Mouse (Mus musculus) embryonic facial prominence, embryonic 14.5 days (tissue): ENCODE measurements at regions not wholly inside any gene's neighbourhood (a gene's known extent, or its start where the extent isn't known, plus 50 kb on each side); places are given as distances from the start of the nearest gene placed in this dataset.

Source experiments
- ATAC-seq: fragments of 200-750 bp; cut with Nextera tagmentation; 2 replicates; pipeline ENCODE4 v1.8.0; 2017; ENCODE audit warnings: low read depth, moderate number of reproducible peaks, moderate TSS enrichment
- DNase-seq: peaks from one replicate; pipeline ENCODE4 v3.0.0-alpha.2; 2015; ENCODE audit warnings: low spot score
- H3K27ac ChIP-seq: fragments of 300-500 bp; sonication (generic); replicated peaks from 2 replicates; pipeline ENCODE4 v1.5.1; 2014; ENCODE audit warnings: low read depth, mild to moderate bottlenecking, low read length, moderate library complexity
- H3K27me3 ChIP-seq: fragments of 300-500 bp; sonication (generic); replicated peaks from 2 replicates; pipeline ENCODE4 v1.6.1; 2014; ENCODE audit warnings: low read length; ENCODE audit not compliant: control insufficient read depth, insufficient read depth
- H3K36me3 ChIP-seq: fragments of 300-500 bp; sonication (generic); 2 replicates; pipeline ENCODE4 v1.6.1; 2014; ENCODE audit warnings: low read length, mixed read lengths; ENCODE audit not compliant: control insufficient read depth, insufficient read depth
- H3K4me1 ChIP-seq: fragments of 300-500 bp; sonication (generic); 2 replicates; pipeline ENCODE4 v1.6.1; 2014; ENCODE audit warnings: antibody characterized with exemption, low read length; ENCODE audit not compliant: control insufficient read depth, insufficient read depth
- H3K4me2 ChIP-seq: fragments of 300-500 bp; sonication (generic); 2 replicates; pipeline ENCODE4 v1.6.1; 2014; ENCODE audit warnings: low read depth, mild to moderate bottlenecking, low read length, moderate library complexity, mixed read lengths
- H3K4me3 ChIP-seq: fragments of 300-500 bp; sonication (generic); 2 replicates; pipeline ENCODE4 v1.5.1; 2014; ENCODE audit warnings: low read depth, mild to moderate bottlenecking, low read length
- H3K9ac ChIP-seq: fragments of 300-500 bp; sonication (generic); 2 replicates; pipeline ENCODE4 v1.6.1; 2014; ENCODE audit warnings: low read depth, mild to moderate bottlenecking, low read length, moderate library complexity, mixed read lengths
- H3K9me3 ChIP-seq: fragments of 300-500 bp; sonication (generic); 2 replicates; pipeline ENCODE4 v1.6.1; 2016; ENCODE audit warnings: low read length; ENCODE audit not compliant: control insufficient read depth
- WGBS: fragments of 180-500 bp; shearing (Covaris S2); extraction: QIAGEN DNeasy Blood & Tissue Kit; methylation state at CpG from one replicate; pipeline ENCODE4 v1.1.7; 2014; 5-methylcytosine and 5-hydroxymethylcytosine counted together

DNA sequence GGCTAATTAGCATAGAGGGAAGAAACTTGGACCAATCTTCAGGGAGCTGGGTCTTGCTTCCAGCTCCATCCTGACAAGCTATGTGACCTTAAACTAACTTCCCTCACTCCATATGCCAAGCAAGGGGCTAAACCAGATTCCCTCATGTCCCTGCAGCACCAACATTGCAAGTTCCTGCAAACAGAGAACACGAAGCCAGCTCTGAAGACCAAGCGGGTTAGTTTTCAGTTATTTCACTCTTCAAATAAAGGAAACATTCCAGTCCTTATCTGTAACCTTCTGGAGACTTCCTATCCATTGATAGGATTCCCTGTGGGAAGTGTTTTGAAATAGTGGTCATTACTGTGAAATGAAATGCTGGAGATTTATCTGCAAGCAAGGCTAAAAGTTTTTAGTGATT lies 64.4 kb upstream of the Tspan2 start:
- Histone ChIP-seq H3K4me2 (no peak overlapping the region), H3K27me3 (no peaks in the 10 kb centered on the region), H3K9ac (no peak overlapping the region), H3K9me3 (no peaks in the 10 kb centered on the region), H3K4me3 (no peak overlapping the region), H3K4me1 (peaks cover 3% of the 10 kb centered on the region), H3K36me3 (no peaks in the 10 kb centered on the region), H3K27ac (no peak overlapping the region)
- ATAC-seq (no peak), DNase-seq (no peak)
- WGBS: 51% methylated on average over 2 of the region's 2 CpGs

DNA sequence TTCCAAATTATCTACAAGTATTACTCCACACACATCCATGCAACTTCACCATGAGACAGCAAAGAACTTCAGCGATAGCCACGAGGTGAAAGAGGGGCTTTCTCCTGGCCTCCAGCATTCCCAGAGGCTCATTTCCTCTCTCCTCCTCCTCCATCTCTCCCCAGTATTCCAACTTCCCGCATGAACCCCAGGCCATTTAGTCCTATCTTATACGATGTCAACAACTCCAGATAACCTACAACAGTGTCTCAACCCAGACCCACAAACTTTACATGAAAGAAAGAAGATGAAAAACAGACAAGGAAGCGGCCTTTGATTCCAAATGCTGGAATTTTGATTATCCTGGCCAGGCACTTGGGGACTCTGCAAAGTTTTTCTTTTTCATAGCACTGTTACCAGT lies 63.8 kb upstream of the Tspan2 start:
- Histone ChIP-seq H3K27ac (no peak overlapping the region), H3K4me3 (no peak overlapping the region), H3K9me3 (no peaks in the 10 kb centered on the region), H3K4me2 (no peak overlapping the region), H3K9ac (no peak overlapping the region), H3K4me1 (peaks cover 3% of the 10 kb centered on the region), H3K27me3 (no peaks in the 10 kb centered on the region), H3K36me3 (no peaks in the 10 kb centered on the region)
- WGBS: 56% methylated on average over 5 of the region's 5 CpGs
- ATAC-seq (no peak), DNase-seq (no peak)

DNA sequence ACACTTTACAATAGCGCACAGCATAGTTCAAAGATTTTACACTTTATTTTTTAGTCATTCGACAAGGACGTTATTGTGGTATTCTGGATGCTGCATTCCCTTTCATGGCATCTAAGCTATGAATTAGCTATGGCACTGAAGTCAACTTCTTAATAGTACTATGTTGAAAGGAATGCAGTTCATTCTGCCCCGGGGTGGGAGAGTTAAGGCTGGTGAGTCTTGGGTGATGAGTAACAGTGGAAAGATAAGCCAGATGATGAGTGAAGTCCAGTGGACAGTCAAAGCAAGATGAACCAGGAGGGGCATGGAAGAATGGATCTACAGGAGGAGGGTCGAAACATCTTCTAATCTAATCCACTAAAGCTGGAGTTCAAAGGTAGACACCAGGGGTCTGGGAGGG lies 63.4 kb upstream of the Tspan2 start:
- no peak for ATAC-seq
- no peak overlapping the region for H3K27ac ChIP-seq
- H3K9me3 ChIP-seq: no peaks in the 10 kb centered on the region
- peaks cover 3% of the 10 kb centered on the region for H3K4me1 ChIP-seq
- DNase-seq: no peak
- no peaks in the 10 kb centered on the region for H3K27me3 ChIP-seq
- H3K4me3 ChIP-seq: no peak overlapping the region
- WGBS: 67% methylated on average over 5 of the region's 5 CpGs
- no peaks in the 10 kb centered on the region for H3K36me3 ChIP-seq
- no peak overlapping the region for H3K4me2 ChIP-seq
- no peak overlapping the region for H3K9ac ChIP-seq

DNA sequence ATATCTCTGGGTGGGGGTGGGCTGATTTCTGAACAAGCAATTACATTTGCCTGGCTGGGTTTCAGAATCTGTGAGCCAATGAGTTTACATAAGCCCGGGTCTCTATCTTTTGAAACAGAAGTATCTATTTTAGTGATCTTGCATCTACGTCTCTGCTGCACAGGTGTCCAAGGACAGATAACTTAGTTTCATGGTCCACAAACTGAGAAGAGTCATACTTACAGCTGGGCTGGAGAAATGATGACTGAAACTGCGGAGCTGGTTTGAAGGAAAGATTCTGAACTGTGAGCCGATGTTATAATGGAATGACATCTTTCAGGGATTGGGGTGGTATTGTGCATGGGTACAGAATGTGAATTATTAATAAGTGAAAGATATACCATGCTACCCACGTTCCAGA lies 60.8 kb upstream of the Tspan2 start:
- Histone ChIP-seq H3K36me3 (no peaks in the 10 kb centered on the region), H3K4me1 (peaks cover 9% of the 10 kb centered on the region), H3K27ac (no peak overlapping the region), H3K9me3 (no peaks in the 10 kb centered on the region), H3K4me3 (no peak overlapping the region), H3K27me3 (no peaks in the 10 kb centered on the region), H3K4me2 (no peak overlapping the region), H3K9ac (no peak overlapping the region)
- DNase-seq: no peak
- ATAC-seq: no peak
- 73% methylated on average over 5 of the region's 5 CpGs for WGBS

DNA sequence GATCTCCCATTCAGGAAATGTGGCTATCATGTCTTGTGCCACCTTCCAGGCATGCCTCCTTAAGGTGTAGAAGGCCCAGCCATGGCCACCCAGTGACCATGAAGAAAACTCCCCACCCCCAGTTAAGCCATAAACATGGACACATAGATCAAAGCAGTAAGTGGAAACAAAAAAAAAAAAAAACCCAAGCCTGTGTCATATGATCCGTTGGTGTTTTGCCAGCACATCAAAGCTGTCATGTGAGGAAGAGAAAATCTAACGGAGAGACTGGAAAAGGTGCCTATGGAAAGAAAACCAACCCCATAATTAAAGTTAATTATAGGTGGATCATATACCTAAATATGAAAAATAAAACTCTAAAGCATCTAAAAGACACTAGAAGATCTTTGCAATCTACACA lies 60.3 kb upstream of the Tspan2 start:
- no peak overlapping the region for H3K27ac ChIP-seq
- H3K27me3 ChIP-seq: no peaks in the 10 kb centered on the region
- 22% methylated on average over 2 of the region's 2 CpGs for WGBS
- H3K9ac ChIP-seq: no peak overlapping the region
- ATAC-seq (no peak), DNase-seq (peak; percentile 48)
- H3K4me2 ChIP-seq: no peak overlapping the region
- H3K4me3 ChIP-seq: no peak overlapping the region
- no peaks in the 10 kb centered on the region for H3K36me3 ChIP-seq
- H3K4me1 ChIP-seq: peaks cover 9% of the 10 kb centered on the region
- no peaks in the 10 kb centered on the region for H3K9me3 ChIP-seq

DNA sequence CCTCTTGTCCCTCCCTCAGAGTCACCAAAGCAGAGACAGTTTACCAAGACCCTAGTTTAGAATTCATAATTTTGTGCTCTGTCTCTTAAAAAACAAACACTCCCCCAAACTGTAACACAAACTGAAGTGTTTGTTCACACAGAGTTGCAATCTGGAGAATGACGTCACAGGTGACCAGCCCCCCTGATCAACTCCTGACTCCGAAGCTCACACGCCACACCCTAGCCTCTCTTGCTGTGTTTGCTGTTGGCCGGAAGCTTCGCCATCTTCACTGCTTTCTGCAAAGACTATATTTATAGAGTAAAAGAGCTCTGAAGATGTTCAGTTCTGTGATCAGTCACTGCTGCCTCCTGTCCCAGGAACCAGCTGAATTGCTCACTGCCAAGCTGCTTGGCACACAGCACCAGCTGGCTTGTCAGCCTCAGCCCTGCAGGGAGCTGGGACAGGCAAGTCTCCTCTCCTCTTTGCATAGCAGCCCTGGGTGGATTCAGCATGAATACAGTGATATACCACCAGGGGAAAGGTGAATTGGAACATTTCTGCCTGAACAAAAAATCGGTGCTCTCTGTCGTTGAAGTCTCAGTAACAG lies 57.3 kb upstream of the Tspan2 start:
- Histone ChIP-seq H3K4me1 (peaks cover 6% of the 10 kb centered on the region), H3K27me3 (no peaks in the 10 kb centered on the region), H3K4me3 (no peak overlapping the region), H3K27ac (no peak overlapping the region), H3K9me3 (no peaks in the 10 kb centered on the region), H3K36me3 (no peaks in the 10 kb centered on the region), H3K9ac (no peak overlapping the region), H3K4me2 (no peak overlapping the region)
- 74% methylated on average over 7 of the region's 7 CpGs for WGBS
- no peak for DNase-seq
- ATAC-seq: no peak

DNA sequence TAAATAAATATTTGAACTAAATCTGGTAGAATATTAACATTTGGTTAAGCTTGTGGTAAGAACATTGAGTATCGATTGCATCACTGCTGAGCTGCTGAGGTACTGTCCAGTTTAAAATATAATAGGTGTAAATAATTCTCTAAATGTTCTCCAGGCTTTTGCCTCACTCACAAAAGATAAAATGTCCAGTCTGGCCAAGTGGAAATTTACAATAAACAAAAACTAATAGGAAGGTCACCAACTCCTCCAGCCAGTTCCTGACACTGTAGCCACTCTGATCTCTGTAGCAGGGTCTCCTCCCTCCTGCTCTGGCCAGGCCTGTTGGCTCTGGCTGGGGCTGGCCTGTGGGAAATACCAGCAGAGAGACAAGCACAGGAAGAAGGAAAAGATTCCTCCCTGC lies 55.8 kb upstream of the Tspan2 start:
- H3K4me3 ChIP-seq: no peak overlapping the region
- 82% methylated on average over 1 of the region's 1 CpGs for WGBS
- H3K36me3 ChIP-seq: no peaks in the 10 kb centered on the region
- H3K4me1 ChIP-seq: peaks cover 9% of the 10 kb centered on the region
- no peak for ATAC-seq
- H3K9ac ChIP-seq: no peak overlapping the region
- no peaks in the 10 kb centered on the region for H3K9me3 ChIP-seq
- H3K27me3 ChIP-seq: no peaks in the 10 kb centered on the region
- no peak overlapping the region for H3K27ac ChIP-seq
- no peak for DNase-seq
- H3K4me2 ChIP-seq: no peak overlapping the region

DNA sequence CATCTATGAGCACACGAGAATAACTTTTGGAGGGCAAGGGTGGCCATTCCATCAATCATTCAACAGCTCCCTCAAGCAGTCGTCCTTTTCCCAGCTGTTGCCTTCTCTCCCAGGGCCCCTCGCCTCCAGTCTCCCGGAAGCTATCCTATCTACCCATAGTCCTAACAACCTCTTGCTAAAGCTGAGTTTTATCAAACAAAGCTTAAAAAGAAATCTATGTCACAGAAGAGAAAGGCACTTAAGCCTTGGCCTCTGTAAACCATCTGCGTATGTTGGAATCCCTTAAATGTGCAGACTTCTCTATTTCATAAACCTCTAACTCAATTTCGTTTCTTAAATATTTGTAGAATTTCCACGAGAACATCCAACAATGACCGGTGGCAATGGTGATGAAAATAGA lies 51.9 kb upstream of the Tspan2 start:
- Histone ChIP-seq H3K9ac (no peak overlapping the region), H3K36me3 (no peaks in the 10 kb centered on the region), H3K4me2 (no peak overlapping the region), H3K4me3 (no peak overlapping the region), H3K27me3 (no peaks in the 10 kb centered on the region), H3K9me3 (no peaks in the 10 kb centered on the region), H3K27ac (no peak overlapping the region), H3K4me1 (peaks cover 8% of the 10 kb centered on the region)
- WGBS: 62% methylated on average over 8 of the region's 8 CpGs
- DNase-seq: no peak
- ATAC-seq: no peak

DNA sequence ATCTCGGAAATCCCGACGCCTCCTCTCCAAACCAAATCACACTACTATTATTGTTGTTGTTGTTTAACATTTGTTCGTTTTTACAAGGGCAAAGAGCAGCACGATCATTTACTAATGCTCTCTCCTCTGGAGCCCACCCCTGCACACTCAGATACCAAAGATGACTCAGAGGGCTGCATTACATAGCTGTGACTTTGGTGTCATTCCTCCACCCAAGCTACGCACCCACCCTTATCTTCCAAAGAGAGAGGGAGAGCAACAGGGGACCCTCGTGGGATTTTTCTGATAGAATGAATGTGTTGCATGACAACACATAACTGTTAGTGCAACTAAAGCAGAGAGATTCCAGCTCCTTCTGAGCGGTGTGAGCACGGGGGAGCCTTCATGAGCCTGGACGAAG lies 50.8 kb upstream of the Tspan2 start:
- Histone ChIP-seq H3K27me3 (no peaks in the 10 kb centered on the region), H3K36me3 (no peaks in the 10 kb centered on the region), H3K4me2 (no peak overlapping the region), H3K4me3 (no peak overlapping the region), H3K9me3 (no peaks in the 10 kb centered on the region), H3K4me1 (peaks cover 17% of the 10 kb centered on the region), H3K9ac (no peak overlapping the region), H3K27ac (no peak overlapping the region)
- WGBS: 74% methylated on average over 10 of the region's 10 CpGs
- DNase-seq (no peak), ATAC-seq (no peak)
